Mouse (Mus musculus): ENCODE measurements around the gene Scn5a. TPM values are rescaled to one million over a fixed set of nuclear protein-coding genes. Genes with fewer than 3 reads are reported as not detected.

Scn5a gene
- polyA plus RNA-seq, 1 experiment from 2014 or later = 0.01 TPM

DNA sequence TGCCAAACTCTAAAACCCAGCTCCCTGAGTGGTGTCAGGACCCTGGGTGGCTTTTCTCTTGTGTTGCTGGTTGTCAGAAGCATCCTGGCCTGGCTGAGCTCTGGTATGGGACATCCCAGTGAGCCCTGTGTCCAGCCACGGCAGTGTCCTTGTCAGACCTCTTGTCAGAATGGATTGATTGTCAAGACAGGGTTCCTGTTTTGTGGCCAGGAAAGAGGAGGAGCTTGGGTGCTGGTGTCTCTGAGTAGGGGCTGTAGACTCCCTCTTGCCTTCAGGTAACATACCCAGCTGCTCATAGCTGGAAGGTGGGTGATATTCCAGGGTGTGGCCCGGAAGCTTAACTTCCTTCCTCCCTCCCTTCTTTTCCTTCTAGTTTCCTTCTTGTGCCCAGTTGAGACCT, 143.0 kb downstream of the Scn5a start:
- 46% methylated on average over 2 of the region's 2 CpGs for WGBS (ENCODE audit: insufficient replicate concordance)
- Histone ChIP-seq H3K9me3 (ENCODE audit: low read length) (no peaks in the 10 kb centered on the region), H3K36me3 (replicated peaks; ENCODE audit: insufficient read depth, low read length) (0 out of 2 replicates have a peak, but pooled peaks cover 12% of the 10 kb centered on the region), H3K27me3 (ENCODE audit: insufficient read depth, low read length) (no peaks in the 10 kb centered on the region), H3K9ac (replicated peaks) (no peak overlapping the region), H3K4me3 (ENCODE audit: low read depth, low read length) (no peak overlapping the region), H3K4me2 (ENCODE audit: low read depth, low read length) (no peak overlapping the region), H3K4me1 (ENCODE audit: insufficient read depth) (no peaks in the 10 kb centered on the region; the same call in 1 of the 2 replicates), H3K27ac (ENCODE audit: low read depth) (no peak overlapping the region)
- TF ChIP-seq EP300 (IDR thresholded peaks at IDR 0.05; ENCODE audit: low read depth) (no peak), CTCF (IDR thresholded peaks at IDR 0.05; ENCODE audit: low read depth) (no peak)
- no peak for DNase-seq
- ATAC-seq = no peak

Other genes with a start within 250 kb of the Scn5a start
- 132 and 141 TPM in 2 replicates for gene Acaa1a, start 239.3 kb downstream of the Scn5a start, polyA plus RNA-seq (2015; fragmentation: Nextera tagmentation; extraction: Ambion mirVana)
- 15.6 and 16.7 TPM in 2 replicates for gene Myd88, start 237.6 kb downstream of the Scn5a start, polyA plus RNA-seq (2015; fragmentation: Nextera tagmentation; extraction: Ambion mirVana)
- gene Xylb, start 221.6 kb downstream of the Scn5a start, polyA plus RNA-seq (2015; fragmentation: Nextera tagmentation; extraction: Ambion mirVana) = 8.2 and 9.2 TPM in 2 replicates
- gene Slc22a14, start 213.5 kb downstream of the Scn5a start, polyA plus RNA-seq (2015; fragmentation: Nextera tagmentation; extraction: Ambion mirVana) = not detected in 2 replicates
- 2.2 and 4.1 TPM in 2 replicates for gene Acvr2b, start 176.9 kb downstream of the Scn5a start, polyA plus RNA-seq (2015; fragmentation: Nextera tagmentation; extraction: Ambion mirVana)
- gene Exog, start 134.1 kb downstream of the Scn5a start, polyA plus RNA-seq (2015; fragmentation: Nextera tagmentation; extraction: Ambion mirVana) = 3.0 and 3.8 TPM in 2 replicates
- 0.02 and 0.04 TPM in 2 replicates for gene Scn10a, start 140.3 kb upstream of the Scn5a start, polyA plus RNA-seq (2015; fragmentation: Nextera tagmentation; extraction: Ambion mirVana)
- not detected in 2 replicates for gene Scn11a, start 246.4 kb upstream of the Scn5a start, polyA plus RNA-seq (2015; fragmentation: Nextera tagmentation; extraction: Ambion mirVana)